Mouse (Mus musculus) gastrocnemius, postnatal 14 days (tissue): Measurements from ENCODE around the gene Zfp956. TPM values are rescaled to one million over a fixed set of nuclear protein-coding genes. Genes with fewer than 3 reads are reported as not detected.
"Not testable (repeated sequence)": the region's sequence is repeated elsewhere in the genome, so short reads cannot be mapped to it uniquely, and the experiment has no call there.

Source experiments
- DNase-seq: peaks from one replicate; pipeline ENCODE4 v3.0.0; 2021; ENCODE audit warnings: mixed read lengths
- intact Hi-C: fragments of 180-260 bp; cut with DNase I; formaldehyde crosslinking; loops from one replicate; pipeline ENCODE4 v1.15.1; 2025; ENCODE audit warnings: low total_unique reads
- total RNA-seq, 2 experiments: library from RNA; stranded (reverse); gene quantifications; 2 replicates each; pipeline ENCODE4 v1.2.3; 2021

Gene Zfp956
- total RNA-seq, 2 experiments from 2014 or later: 3.8 to 4.0 TPM

DNA sequence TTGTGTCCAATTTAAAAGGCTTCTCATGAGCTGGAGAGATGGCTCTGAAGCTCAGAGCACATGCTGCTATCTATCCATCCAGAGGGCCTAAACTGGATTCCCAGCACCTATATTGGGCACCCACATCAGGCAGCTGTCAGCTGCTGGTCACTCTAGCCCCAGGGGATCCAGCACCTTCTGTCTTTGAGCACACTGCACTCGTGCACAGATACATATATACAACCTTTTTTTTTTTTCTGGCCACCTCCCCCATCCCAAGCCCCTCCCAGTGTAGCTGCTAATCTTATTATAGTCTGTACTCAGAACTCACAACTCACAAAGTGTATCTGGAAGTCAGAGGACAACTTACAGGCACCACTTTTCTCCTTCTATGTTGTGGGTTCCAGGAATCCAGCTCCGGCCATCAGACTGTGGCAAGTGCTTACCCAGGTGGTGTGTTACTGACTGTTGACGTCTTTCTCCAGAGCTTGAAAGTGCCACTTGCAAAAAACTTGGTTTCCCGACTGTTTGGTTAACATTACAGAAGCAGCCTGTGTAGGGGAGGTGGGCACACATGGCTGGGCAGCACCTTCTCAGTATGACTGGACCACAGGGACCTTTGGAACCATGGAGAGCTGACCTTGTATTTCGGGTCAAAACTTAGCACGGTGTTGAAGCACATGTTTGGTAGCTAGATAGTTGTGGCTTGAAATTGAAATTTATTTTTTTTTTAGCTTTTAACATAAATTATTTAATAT lies 7.7 kb downstream of the Zfp956 start:
- no peak for DNase-seq
- intact Hi-C loops: no loop called here

DNA sequence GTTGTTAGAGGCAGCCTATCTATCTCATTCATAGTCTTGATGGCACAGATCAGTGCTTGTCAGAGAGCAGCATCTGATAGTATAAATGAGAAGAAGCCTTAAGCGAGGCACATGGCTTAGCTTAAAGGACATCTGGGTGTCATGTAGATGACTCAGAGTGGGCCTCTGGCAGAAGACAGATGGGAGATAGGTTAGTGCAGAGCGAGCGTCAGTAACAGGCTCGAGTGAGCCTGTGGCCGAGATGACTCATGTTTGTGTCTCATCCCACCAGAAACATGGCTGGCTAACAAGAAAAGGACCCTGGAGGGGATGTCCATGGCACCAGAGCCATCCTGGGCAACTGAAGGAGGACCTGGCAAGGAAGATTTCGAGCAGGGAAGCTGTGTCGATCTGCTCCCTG lies 9.9 kb downstream of the Zfp956 start:
- intact Hi-C loops: no loop called here
- no peak for DNase-seq

- DNase-seq, intact Hi-C loops: not testable (repeated sequence)
Observed at GRCm38 (mm10) chr6:47968166-47968565, 15.0 kb downstream of the Zfp956 start.

DNA sequence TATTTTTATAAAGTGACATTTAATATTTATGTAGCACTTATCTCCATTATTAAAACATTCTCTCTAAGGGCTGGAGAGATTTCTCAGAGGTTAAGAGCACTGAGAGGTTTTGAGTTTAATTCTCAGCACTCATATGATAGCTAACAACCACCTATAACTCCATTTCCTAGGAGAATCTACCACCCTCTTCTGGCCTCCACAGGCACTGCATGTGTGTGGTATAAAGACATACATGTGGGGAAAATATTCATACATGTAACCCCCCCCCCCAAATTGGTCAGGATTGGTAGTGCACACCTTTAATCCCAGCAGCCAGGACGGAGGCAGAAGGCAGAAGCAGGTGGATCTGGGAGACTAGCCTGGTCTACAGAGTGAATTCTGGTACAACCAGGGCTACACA lies 21.4 kb downstream of the Zfp956 start:
- intact Hi-C loops: no loop called here
- no peak for DNase-seq

- peak; percentile 68 for DNase-seq
- intact Hi-C loops: no loop called here
Observed at GRCm38 (mm10) chr6:47978897-47979368, 25.7 kb downstream of the Zfp956 start.

DNA sequence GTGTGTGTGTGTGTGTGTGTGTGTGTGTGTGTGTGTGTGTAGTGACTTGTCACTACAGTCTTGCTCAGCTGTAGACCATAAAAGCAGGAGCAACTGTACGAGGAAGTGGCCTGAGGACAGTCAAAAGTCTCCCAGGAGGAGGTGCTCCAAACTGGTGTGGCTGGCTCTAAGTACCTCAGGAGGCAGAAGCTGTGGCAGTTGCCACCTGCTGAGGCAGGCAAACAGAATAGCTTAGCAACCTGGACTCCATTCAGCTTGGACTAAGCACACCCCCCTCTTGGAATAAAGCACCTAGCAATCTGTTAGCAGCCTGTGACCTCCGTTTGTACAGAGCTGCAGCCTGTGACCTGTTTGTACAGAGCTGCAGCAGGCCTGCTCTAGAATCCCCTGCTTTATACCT lies 30.7 kb downstream of the Zfp956 start:
- intact Hi-C loops: no loop called here
- no peak for DNase-seq

DNA sequence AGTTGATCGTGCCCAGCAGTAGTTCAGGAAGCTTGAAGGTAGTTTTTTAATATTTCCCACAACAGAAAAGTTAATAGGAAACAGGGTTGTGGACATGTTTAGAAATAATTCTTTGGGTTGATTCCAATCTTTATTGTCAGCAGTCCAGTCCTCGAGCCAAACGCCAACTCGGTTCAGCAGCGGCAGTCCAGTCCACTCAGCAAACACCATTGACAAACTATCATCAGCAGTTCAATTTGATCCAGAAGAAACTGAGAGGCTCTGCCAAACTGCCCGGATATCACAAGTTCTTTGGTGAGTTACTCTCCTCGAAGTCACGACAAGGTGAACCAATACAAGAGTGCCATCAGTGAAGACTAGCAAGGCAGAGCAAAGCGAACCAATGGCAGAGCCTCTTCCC lies 42.5 kb downstream of the Zfp956 start:
- no peak for DNase-seq
- intact Hi-C loops: no loop called here

GRCm38 (mm10) chr6:48010727-48011126 lies 57.5 kb downstream of the Zfp956 start:
- intact Hi-C loops: no loop called here
- no peak for DNase-seq

Other genes starting within 250 kb of the Zfp956 start
- 10 to 100 TPM; 22.3 to 32.2 TPM for gene Pdia4, start 140.0 kb upstream of the Zfp956 start, total RNA-seq
- gene Zfp786, start 122.5 kb upstream of the Zfp956 start, total RNA-seq: under 1 TPM; 0.27 to 0.55 TPM
- gene Zfp398, start 117.7 kb upstream of the Zfp956 start, total RNA-seq: 1 to 10 TPM; 4.3 to 4.7 TPM
- 1 to 10 TPM; 7.4 to 7.5 TPM for gene Zfp282, start 76.2 kb upstream of the Zfp956 start, total RNA-seq
- gene Zfp212, start 32.9 kb upstream of the Zfp956 start, total RNA-seq: 1 to 10 TPM; 7.8 to 8.8 TPM
- gene Zfp777, start 95.5 kb downstream of the Zfp956 start, total RNA-seq: 10 to 100 TPM; 14.3 to 14.5 TPM
- 10 to 100 TPM; 10.3 to 10.6 TPM for gene Zfp746, start 133.2 kb downstream of the Zfp956 start, total RNA-seq